Mouse (Mus musculus): ENCODE results near the gene Naaa.

Gene Naaa

GRCm38 (mm10) chr5:92263761-92264359, 14.1 kb downstream of the Naaa start:
- DNase-seq (ENCODE audit: low read depth, low spot score), result peak; percentile 80

GRCm38 (mm10) chr5:92262646-92263045, 15.3 kb downstream of the Naaa start:
- no peak for DNase-seq (ENCODE audit: low read depth, low spot score)

- DNase-seq (ENCODE audit: low read depth, low spot score), result no peak
Observed at GRCm38 (mm10) chr5:92256218-92256617, 21.8 kb downstream of the Naaa start, which contains the start of gene Ppef2. Ppef2 (minus strand) TSS chr5:92256278.

GRCm38 (mm10) chr5:92254476-92254875, 23.5 kb downstream of the Naaa start:
- no peak for DNase-seq (ENCODE audit: low read depth, low spot score)

- peak; percentile 61 for DNase-seq (ENCODE audit: low read depth, low spot score)
Observed at GRCm38 (mm10) chr5:92252797-92253343, 25.1 kb downstream of the Naaa start.

- peak; percentile 58 for DNase-seq (ENCODE audit: low read depth, low spot score)
Observed at GRCm38 (mm10) chr5:92252031-92252430, 25.9 kb downstream of the Naaa start.

- DNase-seq (ENCODE audit: low read depth, low spot score), result no peak
Observed at GRCm38 (mm10) chr5:92248614-92249013, 29.4 kb downstream of the Naaa start.

- DNase-seq (ENCODE audit: low read depth, low spot score), result no peak
Observed at GRCm38 (mm10) chr5:92245483-92245882, 32.5 kb downstream of the Naaa start.

- DNase-seq (ENCODE audit: low read depth, low spot score), result no peak
Observed at GRCm38 (mm10) chr5:92244900-92245299, 33.1 kb downstream of the Naaa start.

GRCm38 (mm10) chr5:92240769-92241168, 37.2 kb downstream of the Naaa start:
- no peak for DNase-seq (ENCODE audit: low read depth, low spot score)

GRCm38 (mm10) chr5:92239333-92240232, 38.4 kb downstream of the Naaa start:
- DNase-seq (ENCODE audit: low read depth, low spot score), result peak; percentile 88

GRCm38 (mm10) chr5:92234939-92235557, 42.9 kb downstream of the Naaa start:
- DNase-seq (ENCODE audit: low read depth, low spot score), result no peak

- no peak for DNase-seq (ENCODE audit: low read depth, low spot score)
Observed at GRCm38 (mm10) chr5:92233366-92233765, 44.6 kb downstream of the Naaa start.

- DNase-seq (ENCODE audit: low read depth, low spot score), result no peak
Observed at GRCm38 (mm10) chr5:92231836-92232235, 46.1 kb downstream of the Naaa start.

- DNase-seq (ENCODE audit: low read depth, low spot score), result peak; percentile 16
Observed at GRCm38 (mm10) chr5:92230306-92230705, 47.7 kb downstream of the Naaa start.

- DNase-seq (ENCODE audit: low read depth, low spot score), result no peak
Observed at GRCm38 (mm10) chr5:92229514-92229913, 48.5 kb downstream of the Naaa start.

- peak; percentile 82 for DNase-seq (ENCODE audit: low read depth, low spot score)
Observed at GRCm38 (mm10) chr5:92228776-92229175, 49.2 kb downstream of the Naaa start.

GRCm38 (mm10) chr5:92227782-92228181, 50.2 kb downstream of the Naaa start:
- no peak for DNase-seq (ENCODE audit: low read depth, low spot score)

GRCm38 (mm10) chr5:92220287-92220902, 57.6 kb downstream of the Naaa start:
- peak; percentile 28 for DNase-seq (ENCODE audit: low read depth, low spot score)

- DNase-seq (ENCODE audit: low read depth, low spot score), result peak; percentile 43
Observed at GRCm38 (mm10) chr5:92219826-92220225, 58.1 kb downstream of the Naaa start.

GRCm38 (mm10) chr5:92218915-92219793, 58.8 kb downstream of the Naaa start:
- peak; percentile 75 for DNase-seq (ENCODE audit: low read depth, low spot score)

All from R1 (cell line).